ENCODE assay signal across 25 mouse cellular contexts in genomic region chr13:41498611-41499121, GRCm38 (mm10).
"Had no signal": no experiment of that assay in that cellular context is flagged by ENCODE, and none has a peak within 500 bp of the region (broad histone marks: within the 10 kb centered on the region; RNA-seq: fewer than 3 reads in every experiment).

No protein-coding gene starts in this region.

- H3K36me3 ChIP-seq: limb, embryonic 12.5 days; limb, embryonic 15.5 days; lung, embryonic 15.5 days; midbrain, embryonic 12.5 days; neural tube, embryonic 13.5 days had no signal

- H3K4me1 ChIP-seq: limb, embryonic 12.5 days; lung, embryonic 15.5 days had no signal

- H3K9me3 ChIP-seq: limb, embryonic 12.5 days; limb, embryonic 15.5 days; lung, embryonic 15.5 days; midbrain, embryonic 12.5 days; neural tube, embryonic 13.5 days had no signal

- H3K27ac ChIP-seq: kidney, postnatal 0 days; left cerebral cortex, adult 2 months; limb, embryonic 12.5 days; limb, embryonic 15.5 days; liver, embryonic 14.5 days; lung, embryonic 15.5 days; midbrain, embryonic 12.5 days; neural tube, embryonic 13.5 days; stomach, postnatal 0 days had no signal

- H3K4me3 ChIP-seq: left cerebral cortex, adult 2 months; limb, embryonic 12.5 days; limb, embryonic 15.5 days; lung, embryonic 15.5 days; midbrain, embryonic 12.5 days; myocyte; neural tube, embryonic 13.5 days had no signal

- ATAC-seq: liver, postnatal 0 days; midbrain, embryonic 16.5 days had no signal

- H3K4me2 ChIP-seq: limb, embryonic 12.5 days; limb, embryonic 15.5 days; liver, embryonic 11.5 days; lung, embryonic 15.5 days; midbrain, embryonic 12.5 days; neural tube, embryonic 13.5 days had no signal

- H3K9ac ChIP-seq: limb, embryonic 12.5 days; limb, embryonic 15.5 days; liver, embryonic 14.5 days; liver, postnatal 0 days; lung, embryonic 15.5 days; midbrain, embryonic 12.5 days; neural tube, embryonic 13.5 days had no signal

- DNase-seq: kidney, adult 2 months; kidney, postnatal 36 days; layer of hippocampus, postnatal 36 days; left cerebral cortex, postnatal 4 days; liver, postnatal 0 days; lung, postnatal 14 days; lung, postnatal 4 days; right cerebral cortex, adult 18-20 months; right cerebral cortex, postnatal 14 days; right cerebral cortex, postnatal 4 days; thymus, adult 2 months; thymus, postnatal 14 days; thymus, postnatal 4 days had no signal

- H3K27me3 ChIP-seq: limb, embryonic 12.5 days; limb, embryonic 15.5 days; lung, embryonic 15.5 days; midbrain, embryonic 12.5 days; neural tube, embryonic 13.5 days had no signal
